In the genomic region with DNA sequence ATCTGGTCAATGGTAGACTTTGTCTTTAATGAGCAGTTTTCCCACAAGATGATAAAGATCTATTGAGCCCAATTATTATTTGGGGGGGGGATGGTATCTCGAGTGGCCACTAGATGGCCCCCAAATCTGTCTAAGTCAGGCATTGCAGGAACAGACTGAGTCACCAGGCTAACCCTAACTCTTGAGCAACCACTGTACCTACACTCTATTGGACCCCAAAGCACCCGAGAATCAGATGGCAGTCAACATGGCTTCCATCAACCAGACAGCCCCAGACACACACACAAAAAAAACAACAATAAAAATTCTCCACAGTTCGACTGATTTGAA, we compare ENCODE assay signal across 12 mouse cellular contexts. TPM values are rescaled to one million over a fixed set of nuclear protein-coding genes. Genes with fewer than 3 reads are reported as not detected.
DNase-seq lines count a peak whose midpoint lies in the region; ATAC-seq and TF ChIP-seq lines count a peak whose summit lies in the region.
"Had no signal": no experiment of that assay in that cellular context is flagged by ENCODE, and none has a peak within 500 bp of the region (broad histone marks: within the 10 kb centered on the region; RNA-seq: fewer than 3 reads in every experiment).

No protein-coding gene starts in this region.

- no peak for TF ChIP-seq POLR2A in small intestine, adult 2 months (IDR thresholded peaks at IDR 0.05; ENCODE audit: low read depth, low read length)

- no peaks in the 10 kb centered on the region for H3K36me3 ChIP-seq in forebrain, postnatal 0 days (ENCODE audit: insufficient read depth)
- no peaks in the 10 kb centered on the region for H3K36me3 ChIP-seq in forebrain, embryonic 10.5 days (replicated peaks)
- H3K36me3 ChIP-seq in midbrain, embryonic 11.5 days (ENCODE audit: control insufficient read depth, insufficient read depth, low read length) = no peaks in the 10 kb centered on the region
- no peaks in the 10 kb centered on the region for H3K36me3 ChIP-seq in midbrain, embryonic 13.5 days
- H3K36me3 ChIP-seq in small intestine, adult 2 months (ENCODE audit: control insufficient read depth, insufficient read depth, low read length) = no peaks in the 10 kb centered on the region
- H3K36me3 ChIP-seq: kidney, embryonic 15.5 days; limb, embryonic 15.5 days had no signal

- H3K9ac ChIP-seq in forebrain, postnatal 0 days = no peak overlapping the region
- H3K9ac ChIP-seq in midbrain, embryonic 11.5 days (ENCODE audit: low read length) = no peak overlapping the region
- no peak overlapping the region for H3K9ac ChIP-seq in midbrain, embryonic 13.5 days (replicated peaks)
- H3K9ac ChIP-seq: forebrain, embryonic 13.5 days; kidney, embryonic 15.5 days; limb, embryonic 15.5 days had no signal

- peak; percentile 9 for DNase-seq in forebrain, postnatal 0 days
- DNase-seq in forebrain, embryonic 10.5 days (ENCODE audit: extremely low spot score, low spot score) = no peak
- DNase-seq in midbrain, embryonic 11.5 days (ENCODE audit: low spot score, missing footprints) = peak; percentile 66
- peak; percentile 16 for DNase-seq in T-cell, adult 2 months (ENCODE audit: low spot score)
- DNase-seq in right cerebral cortex, adult 18-20 months = no peak
- DNase-seq in kidney, adult 9 months = no peak
- DNase-seq: spleen, adult 18-20 months had no signal

- no peak overlapping the region for H3K4me2 ChIP-seq in forebrain, postnatal 0 days (ENCODE audit: low read depth)
- H3K4me2 ChIP-seq in midbrain, embryonic 11.5 days = no peak overlapping the region
- H3K4me2 ChIP-seq in midbrain, embryonic 13.5 days (replicated peaks) = no peak overlapping the region
- H3K4me2 ChIP-seq: forebrain, embryonic 13.5 days; kidney, embryonic 15.5 days; limb, embryonic 15.5 days had no signal

- WGBS in forebrain, postnatal 0 days = 40% methylated on average over 3 of the region's 3 CpGs
- WGBS in forebrain, embryonic 10.5 days = 54% methylated on average over 3 of the region's 3 CpGs
- 47% methylated on average over 3 of the region's 3 CpGs for WGBS in midbrain, embryonic 11.5 days
- WGBS in midbrain, embryonic 13.5 days = 41% methylated on average over 3 of the region's 3 CpGs
- 50% methylated on average over 3 of the region's 3 CpGs for WGBS in small intestine, adult 2 months

- no peak overlapping the region for H3K4me3 ChIP-seq in forebrain, postnatal 0 days (ENCODE audit: low read depth, low read length)
- no peak overlapping the region for H3K4me3 ChIP-seq in forebrain, embryonic 10.5 days
- no peak overlapping the region for H3K4me3 ChIP-seq in midbrain, embryonic 11.5 days (ENCODE audit: low read depth, low read length)
- no peak overlapping the region for H3K4me3 ChIP-seq in midbrain, embryonic 13.5 days (replicated peaks)
- H3K4me3 ChIP-seq in small intestine, adult 2 months (ENCODE audit: low read depth, low read length) = no peak overlapping the region
- H3K4me3 ChIP-seq: forebrain, embryonic 13.5 days; kidney, embryonic 15.5 days; limb, embryonic 15.5 days had no signal

- no peaks in the 10 kb centered on the region for H3K4me1 ChIP-seq in forebrain, postnatal 0 days (ENCODE audit: insufficient read depth)
- no peaks in the 10 kb centered on the region for H3K4me1 ChIP-seq in forebrain, embryonic 10.5 days
- H3K4me1 ChIP-seq in midbrain, embryonic 11.5 days (ENCODE audit: control insufficient read depth, insufficient read depth, low read length) = no peaks in the 10 kb centered on the region
- no peaks in the 10 kb centered on the region for H3K4me1 ChIP-seq in midbrain, embryonic 13.5 days (replicated peaks)
- peaks cover 4% of the 10 kb centered on the region; the same call in 1 of the 2 replicates for H3K4me1 ChIP-seq in small intestine, adult 2 months (ENCODE audit: control insufficient read depth, insufficient read depth, insufficient read length, low read length)
- H3K4me1 ChIP-seq: forebrain, embryonic 13.5 days; kidney, embryonic 15.5 days; limb, embryonic 15.5 days had no signal

- peaks cover 11% of the 10 kb centered on the region; the same call in 1 of the 2 replicates for H3K9me3 ChIP-seq in forebrain, postnatal 0 days (ENCODE audit: low read length)
- peaks cover 22% of the 10 kb centered on the region for H3K9me3 ChIP-seq in forebrain, embryonic 10.5 days
- H3K9me3 ChIP-seq in midbrain, embryonic 11.5 days (ENCODE audit: control insufficient read depth, low read length) = no peaks in the 10 kb centered on the region; the same call in 1 of the 2 replicates
- peaks cover 15% of the 10 kb centered on the region; the same call in 1 of the 2 replicates for H3K9me3 ChIP-seq in midbrain, embryonic 13.5 days
- H3K9me3 ChIP-seq: limb, embryonic 15.5 days had no signal

- peak; percentile 51 for TF ChIP-seq CTCF in forebrain, postnatal 0 days (IDR thresholded peaks at IDR 0.05; ENCODE audit: low read depth)
- TF ChIP-seq CTCF in small intestine, adult 2 months (IDR thresholded peaks at IDR 0.05; ENCODE audit: extremely low read depth, insufficient read length, insufficient replicate concordance, low read depth, low read length) = peak; percentile 30; the same call in 1 of the 2 replicates

- no peaks in the 10 kb centered on the region for H3K27me3 ChIP-seq in forebrain, postnatal 0 days (ENCODE audit: insufficient read depth, low read length)
- no peaks in the 10 kb centered on the region for H3K27me3 ChIP-seq in forebrain, embryonic 10.5 days (ENCODE audit: poor library complexity, severe bottlenecking)
- H3K27me3 ChIP-seq in midbrain, embryonic 11.5 days (ENCODE audit: control insufficient read depth, insufficient read depth, low read length) = no peaks in the 10 kb centered on the region
- H3K27me3 ChIP-seq in midbrain, embryonic 13.5 days = no peaks in the 10 kb centered on the region
- H3K27me3 ChIP-seq in small intestine, adult 2 months (ENCODE audit: control insufficient read depth, insufficient read depth, low read length) = no peaks in the 10 kb centered on the region
- H3K27me3 ChIP-seq: forebrain, embryonic 13.5 days; kidney, embryonic 15.5 days; limb, embryonic 15.5 days had no signal

- H3K27ac ChIP-seq in forebrain, postnatal 0 days (ENCODE audit: low read depth, low read length) = no peak overlapping the region
- no peak overlapping the region for H3K27ac ChIP-seq in forebrain, embryonic 10.5 days
- no peak overlapping the region for H3K27ac ChIP-seq in midbrain, embryonic 11.5 days (ENCODE audit: low read depth, low read length)
- H3K27ac ChIP-seq in midbrain, embryonic 13.5 days = no peak overlapping the region
- H3K27ac ChIP-seq in small intestine, adult 2 months (ENCODE audit: insufficient read depth, low read depth, low read length) = no peak overlapping the region
- H3K27ac ChIP-seq: forebrain, embryonic 13.5 days; kidney, embryonic 15.5 days; limb, embryonic 15.5 days had no signal

- no peak for ATAC-seq in forebrain, postnatal 0 days
- ATAC-seq in midbrain, embryonic 11.5 days (ENCODE audit: low FRiP score) = no peak
- ATAC-seq in midbrain, embryonic 13.5 days = no peak
- ATAC-seq: forebrain, embryonic 13.5 days had no signal

RNA-seq across cellular contexts. Expression of a gene that starts 12.5 kb away (rescaled TPM):
- total RNA-seq in forebrain, postnatal 0 days (2014; rRNA removed) = 24.4 and 34.3 TPM in 2 replicates
- polyA plus RNA-seq in forebrain, postnatal 0 days (2015; fragmentation: Nextera tagmentation; extraction: Ambion mirVana) = 34.6 and 39.6 TPM in 2 replicates
- polyA plus RNA-seq in forebrain, embryonic 10.5 days (2016; fragmentation: Nextera tagmentation; extraction: Ambion mirVana) = 79.0 and 80.3 TPM in 2 replicates
- 112 and 118 TPM in 2 replicates for polyA plus RNA-seq in midbrain, embryonic 11.5 days (2014; fragmentation: Nextera tagmentation; extraction: Ambion mirVana)
- polyA plus RNA-seq in midbrain, embryonic 13.5 days (2015; fragmentation: Nextera tagmentation; extraction: Ambion mirVana) = 33.0 and 37.4 TPM in 2 replicates
- polyA plus RNA-seq in small intestine, adult 2 months (2012; rRNA removed) = 391 and 410 TPM in 2 replicates

RNA-seq across cellular contexts. Expression of a gene that starts 52.1 kb away (rescaled TPM):
- total RNA-seq in forebrain, postnatal 0 days (2014; rRNA removed) = 13.1 and 13.7 TPM in 2 replicates
- polyA plus RNA-seq in forebrain, postnatal 0 days (2015; fragmentation: Nextera tagmentation; extraction: Ambion mirVana) = 8.7 and 9.3 TPM in 2 replicates
- 108 and 109 TPM in 2 replicates for polyA plus RNA-seq in forebrain, embryonic 10.5 days (2016; fragmentation: Nextera tagmentation; extraction: Ambion mirVana)
- 81.2 and 88.6 TPM in 2 replicates for polyA plus RNA-seq in midbrain, embryonic 11.5 days (2014; fragmentation: Nextera tagmentation; extraction: Ambion mirVana)
- 35.2 and 44.5 TPM in 2 replicates for polyA plus RNA-seq in midbrain, embryonic 13.5 days (2015; fragmentation: Nextera tagmentation; extraction: Ambion mirVana)
- 1.5 and 2.0 TPM in 2 replicates for polyA plus RNA-seq in small intestine, adult 2 months (2012; rRNA removed)

Comparison
In these comparisons a context has a peak if more than half of its experiments do, and no peak if none do; other contexts are left out.
1. DNase-seq: peak in forebrain, postnatal 0 days (single experiment), midbrain, embryonic 11.5 days (single experiment) and T-cell, adult 2 months (single experiment); none in forebrain, embryonic 10.5 days (single experiment), right cerebral cortex, adult 18-20 months (single experiment) and kidney, adult 9 months (single experiment).